Mouse (Mus musculus) hindbrain, embryonic 16.5 days (tissue): ENCODE data around the gene Coro7. TPM values are rescaled to one million over a fixed set of nuclear protein-coding genes. Genes with fewer than 3 reads are reported as not detected.

Experiments
- ATAC-seq: fragments of 200-750 bp; cut with Nextera tagmentation; 2 replicates; pipeline ENCODE4 v1.8.0; 2017; ENCODE audit warnings: moderate TSS enrichment, moderate library complexity
- H3K27ac ChIP-seq: fragments of 300-500 bp; sonication (generic); 2 replicates; pipeline ENCODE4 v1.5.1; 2014; ENCODE audit warnings: low read depth, mild to moderate bottlenecking, control low read depth, low read length, moderate library complexity
- H3K27me3 ChIP-seq: fragments of 300-500 bp; sonication (generic); replicated peaks from 2 replicates; pipeline ENCODE4 v1.6.1; 2014; ENCODE audit warnings: low read length; ENCODE audit not compliant: control insufficient read depth, insufficient read depth
- H3K36me3 ChIP-seq: fragments of 300-500 bp; sonication (generic); 2 replicates; pipeline ENCODE4 v1.6.1; 2014; ENCODE audit warnings: mild to moderate bottlenecking, low read length, moderate library complexity, mixed read lengths; ENCODE audit not compliant: control insufficient read depth, insufficient read depth
- H3K4me1 ChIP-seq: fragments of 300-500 bp; sonication (generic); 2 replicates; pipeline ENCODE4 v1.6.1; 2014; ENCODE audit warnings: low read depth, low read length; ENCODE audit not compliant: control insufficient read depth, insufficient read depth
- H3K4me2 ChIP-seq: fragments of 300-500 bp; sonication (generic); 2 replicates; pipeline ENCODE4 v1.6.1; 2014; ENCODE audit warnings: mild to moderate bottlenecking, low read length, control low read depth, moderate library complexity
- H3K4me3 ChIP-seq: fragments of 300-500 bp; sonication (generic); 2 replicates; pipeline ENCODE4 v1.5.1; 2014; ENCODE audit warnings: mild to moderate bottlenecking, low read length, control low read depth, moderate library complexity
- H3K9ac ChIP-seq: fragments of 300-500 bp; sonication (generic); 2 replicates; pipeline ENCODE4 v1.6.1; 2014; ENCODE audit warnings: low read depth, mild to moderate bottlenecking, control low read depth, low read length, moderate library complexity
- H3K9me3 ChIP-seq: fragments of 300-500 bp; sonication (generic); 2 replicates; pipeline ENCODE4 v1.6.1; 2014; ENCODE audit warnings: mild to moderate bottlenecking, low read length, moderate library complexity; ENCODE audit not compliant: control insufficient read depth
- WGBS: fragments of 180-500 bp; shearing (Covaris S2); extraction: QIAGEN DNeasy Blood & Tissue Kit; methylation state at CpG from one replicate; pipeline ENCODE4 v1.1.7; 2014; 5-methylcytosine and 5-hydroxymethylcytosine counted together
- polyA plus RNA-seq: library from polyadenylated mRNA; unstranded; fragments of >200 nt; fragmentation: Nextera tagmentation; extraction: Ambion mirVana; gene quantifications from 2 replicates; pipeline ENCODE4 v1.2.1, GENCODE M21; 2015

The Coro7 gene
- polyA plus RNA-seq = 32.1 and 36.6 TPM in 2 replicates

DNA sequence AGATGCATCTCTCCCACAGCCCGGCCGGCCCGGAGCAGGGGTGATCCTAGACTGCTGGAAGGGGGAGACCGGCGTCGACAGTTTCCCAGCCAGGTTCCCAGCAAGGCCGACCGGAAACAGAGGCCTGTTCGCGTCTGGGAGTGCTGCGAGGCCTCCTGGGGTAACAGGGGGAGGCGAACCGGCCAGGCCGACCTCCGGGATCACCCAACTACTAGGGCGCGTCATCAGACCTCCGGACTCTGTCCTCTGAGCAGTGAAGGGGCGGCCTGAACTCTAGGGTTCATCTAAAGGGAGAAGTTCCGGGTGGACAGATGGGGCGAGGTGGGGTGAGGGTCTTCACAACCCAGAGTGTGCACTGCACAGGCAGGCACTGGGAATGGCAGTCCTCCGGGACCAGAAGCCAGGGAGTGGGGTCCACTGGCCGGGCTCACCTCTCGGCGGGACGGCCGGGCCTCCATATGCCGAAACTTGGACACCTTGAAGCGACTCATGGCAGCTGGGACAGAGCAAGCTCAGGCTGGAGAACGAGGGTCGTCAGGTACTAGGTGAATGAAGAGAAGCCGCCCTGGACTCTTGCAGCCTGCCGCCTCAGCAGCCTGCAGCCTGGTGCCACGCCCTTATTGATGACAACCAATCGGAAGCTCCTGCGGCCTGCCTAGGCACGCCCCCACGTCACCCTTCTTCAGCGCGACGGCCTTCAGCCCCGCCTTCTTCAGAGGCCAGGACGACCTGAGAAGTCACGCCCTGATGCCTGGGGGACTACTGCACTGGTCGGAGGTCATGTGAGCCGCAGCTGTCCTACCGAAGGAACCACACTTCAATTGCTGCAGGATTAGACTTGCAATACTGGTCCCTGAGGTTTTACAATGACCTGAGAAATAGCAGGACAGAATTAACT is at the start of gene Coro7:
Coro7 (minus strand) TSS at position 657 of the 898 bp plus-strand sequence.
- no peaks in the 10 kb centered on the region for H3K27me3 ChIP-seq
- H3K9ac ChIP-seq = peak within 1 kb of the TSS; percentile 80
- H3K4me3 ChIP-seq = peak within 1 kb of the TSS; percentile 77
- H3K36me3 ChIP-seq = 0 out of 2 replicates have a peak, but pooled peaks cover 2% of the 10 kb centered on the region
- H3K9me3 ChIP-seq = no peaks in the 10 kb centered on the region
- peak within 1 kb of the TSS; percentile 77 for H3K4me2 ChIP-seq
- peak; percentile 90 for ATAC-seq
- peak within 1 kb of the TSS; percentile 39 for H3K27ac ChIP-seq
- under 1% methylated on average over 47 of the region's 47 CpGs for WGBS
- peaks cover 16% of the 10 kb centered on the region for H3K4me1 ChIP-seq

GRCm38 (mm10) chr16:4727963-4728362 is 48.4 kb upstream of the Coro7 start:
- H3K4me2 ChIP-seq = no peak overlapping the region
- WGBS = 79% methylated on average over 1 of the region's 1 CpGs
- H3K27ac ChIP-seq = no peak overlapping the region

DNA sequence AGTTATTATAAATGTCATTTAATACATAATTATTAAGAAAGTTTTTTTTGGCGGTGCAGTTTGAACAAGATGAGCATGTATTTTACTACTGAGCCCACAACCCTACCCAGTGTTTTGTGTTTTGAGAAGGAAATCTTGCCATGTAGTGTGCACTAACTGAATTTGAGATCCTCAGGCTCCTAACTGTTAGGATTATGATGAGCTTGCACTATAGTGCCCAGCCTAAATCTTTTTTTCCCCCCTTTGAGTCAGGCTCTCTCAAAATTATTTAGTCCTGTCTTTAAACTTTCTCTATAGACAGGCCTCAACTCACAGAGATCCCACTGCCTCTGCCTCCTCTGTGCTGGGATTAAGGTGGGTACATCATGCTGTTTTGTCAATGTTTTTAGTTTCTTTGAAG is 47.9 kb upstream of the Coro7 start:
- no peaks in the 10 kb centered on the region for H3K36me3 ChIP-seq
- H3K4me3 ChIP-seq = no peak overlapping the region
- peak overlapping the region; percentile 80 for H3K4me2 ChIP-seq
- H3K9me3 ChIP-seq = no peaks in the 10 kb centered on the region
- H3K4me1 ChIP-seq = peaks cover 10% of the 10 kb centered on the region
- H3K27me3 ChIP-seq = no peaks in the 10 kb centered on the region
- H3K27ac ChIP-seq = no peak overlapping the region
- 91% methylated on average over 1 of the region's 1 CpGs for WGBS
- no peak for ATAC-seq
- no peak overlapping the region for H3K9ac ChIP-seq

More at GRCm38 (mm10) chr16:4727963-4728362, 48.4 kb upstream of the Coro7 start:
- Histone ChIP-seq H3K9me3 (no peaks in the 10 kb centered on the region), H3K9ac (no peak overlapping the region), H3K36me3 (no peaks in the 10 kb centered on the region), H3K4me1 (peaks cover 10% of the 10 kb centered on the region), H3K27me3 (no peaks in the 10 kb centered on the region), H3K4me3 (no peak overlapping the region)
- no peak for ATAC-seq

DNA sequence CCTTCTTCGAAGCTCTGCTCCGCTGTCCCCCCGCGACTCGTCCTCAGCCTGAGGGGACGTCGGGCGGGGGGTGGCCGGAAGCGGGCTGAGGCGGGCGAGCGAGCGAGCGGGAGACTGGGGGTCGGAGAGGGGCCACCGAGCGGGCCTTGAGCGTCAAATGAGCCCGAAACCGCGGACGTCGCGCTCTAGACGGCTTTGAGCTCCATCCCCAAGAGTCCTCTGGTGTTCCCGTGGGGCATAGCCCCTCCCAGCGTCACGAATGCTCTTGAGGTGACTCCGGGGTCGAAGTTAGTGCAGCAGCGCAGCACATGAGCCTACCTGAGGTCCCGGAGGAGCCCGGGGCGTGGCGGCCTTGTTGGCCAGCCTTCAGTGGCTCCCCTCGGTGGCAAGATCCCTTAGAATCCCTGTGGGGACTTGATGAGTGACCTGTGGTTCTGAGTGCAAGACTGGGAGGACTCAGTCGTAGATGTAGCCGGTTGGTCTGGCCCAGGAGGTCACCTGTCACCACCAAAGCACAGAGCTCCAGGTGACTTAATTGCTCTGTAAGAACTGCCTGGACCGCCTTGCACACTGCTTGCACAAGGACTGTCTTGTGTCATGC is 47.1 kb upstream of the Coro7 start:
- H3K27ac ChIP-seq = peak overlapping the region; percentile 81
- H3K4me1 ChIP-seq = peaks cover 10% of the 10 kb centered on the region
- H3K36me3 ChIP-seq = no peaks in the 10 kb centered on the region
- H3K9me3 ChIP-seq = no peaks in the 10 kb centered on the region
- H3K27me3 ChIP-seq = no peaks in the 10 kb centered on the region
- H3K4me2 ChIP-seq = peak overlapping the region; percentile 80
- H3K9ac ChIP-seq = peak overlapping the region; percentile 85
- WGBS = 1% methylated on average over 40 of the region's 40 CpGs
- peak overlapping the region; percentile 75 for H3K4me3 ChIP-seq
- ATAC-seq = peak; percentile 84; the same call in 1 of the 2 replicates

- Histone ChIP-seq H3K27ac (peak within 1 kb of the TSS; percentile 81), H3K36me3 (no peaks in the 10 kb centered on the region), H3K4me2 (peak within 1 kb of the TSS; percentile 80), H3K9ac (peak within 1 kb of the TSS; percentile 85), H3K27me3 (no peaks in the 10 kb centered on the region), H3K4me1 (peaks cover 10% of the 10 kb centered on the region), H3K9me3 (no peaks in the 10 kb centered on the region), H3K4me3 (peak within 1 kb of the TSS; percentile 75)
- ATAC-seq = peak; percentile 95
- WGBS = 7% methylated on average over 35 of the region's 35 CpGs
Measured at GRCm38 (mm10) chr16:4725780-4726527, 46.4 kb upstream of the Coro7 start, which contains the start of gene Hmox2. Hmox2 (plus strand) TSS chr16:4726361.

- Histone ChIP-seq H3K36me3 (no peaks in the 10 kb centered on the region), H3K27ac (no peak overlapping the region), H3K9me3 (no peaks in the 10 kb centered on the region), H3K4me2 (no peak overlapping the region), H3K9ac (no peak overlapping the region), H3K4me3 (no peak overlapping the region), H3K27me3 (no peaks in the 10 kb centered on the region), H3K4me1 (peaks cover 10% of the 10 kb centered on the region)
- no peak for ATAC-seq
- 79% methylated on average over 4 of the region's 4 CpGs for WGBS
Measured at GRCm38 (mm10) chr16:4725266-4725665, 45.7 kb upstream of the Coro7 start.

DNA sequence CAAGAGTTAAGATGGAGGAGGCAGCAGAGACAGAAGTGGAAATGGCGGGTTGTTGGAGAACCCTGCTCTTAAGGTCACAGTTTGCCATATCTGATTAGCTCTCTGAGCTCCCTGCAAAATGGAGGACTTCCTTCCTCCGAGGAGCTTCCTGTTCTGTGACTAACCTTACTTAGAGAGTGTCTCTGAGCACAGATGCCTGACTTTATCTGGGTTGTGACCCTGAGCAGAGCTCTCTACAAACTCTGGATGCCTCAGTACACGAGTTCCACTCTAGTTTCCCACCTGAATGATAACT is 43.3 kb upstream of the Coro7 start:
- ATAC-seq = no peak
- H3K9ac ChIP-seq = no peak overlapping the region
- no peaks in the 10 kb centered on the region for H3K27me3 ChIP-seq
- H3K4me1 ChIP-seq = peaks cover 10% of the 10 kb centered on the region
- H3K9me3 ChIP-seq = no peaks in the 10 kb centered on the region
- 68% methylated on average over 3 of the region's 3 CpGs for WGBS
- H3K36me3 ChIP-seq = no peaks in the 10 kb centered on the region
- no peak overlapping the region for H3K4me2 ChIP-seq
- no peak overlapping the region for H3K27ac ChIP-seq
- H3K4me3 ChIP-seq = no peak overlapping the region

DNA sequence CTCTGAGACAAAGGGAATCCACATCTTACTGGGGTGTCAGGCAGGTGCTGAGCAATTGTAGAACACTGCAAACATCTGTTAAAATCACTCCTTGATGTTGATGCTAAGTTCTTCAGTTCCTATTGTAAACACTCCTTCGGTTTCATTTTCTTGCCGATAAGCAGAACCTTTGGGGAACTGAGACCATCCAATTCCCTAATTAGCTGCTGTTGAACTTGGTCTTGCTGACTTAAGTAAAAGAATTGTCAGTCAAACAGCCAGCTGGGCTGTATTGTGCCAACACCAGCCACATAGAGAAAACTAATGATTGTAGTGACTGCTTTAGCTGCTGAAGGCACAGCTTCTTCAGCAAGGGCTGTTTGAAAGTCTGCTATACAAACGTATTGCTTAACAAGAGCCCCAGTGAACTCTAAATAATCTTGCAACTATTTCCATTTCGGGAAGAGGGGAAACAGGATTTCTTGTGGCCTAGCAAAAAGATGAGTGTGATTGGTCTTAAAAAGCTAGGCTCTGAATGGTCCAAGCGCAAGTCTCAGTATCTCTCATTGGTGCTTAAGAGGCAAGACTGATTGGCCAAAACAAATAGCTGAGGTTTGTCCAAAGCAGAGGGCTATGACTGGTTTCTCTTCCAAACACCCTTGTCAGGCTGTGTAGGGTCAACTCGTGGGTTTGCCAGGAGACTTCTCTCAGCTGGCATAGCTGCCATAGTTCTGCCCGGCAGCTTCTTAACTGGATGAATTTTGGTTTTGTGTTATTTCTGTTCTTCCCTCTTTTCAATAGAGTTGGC is 42.7 kb upstream of the Coro7 start:
- Histone ChIP-seq H3K4me3 (no peak overlapping the region), H3K4me1 (peaks cover 8% of the 10 kb centered on the region; the same call in 1 of the 2 replicates), H3K9me3 (no peaks in the 10 kb centered on the region), H3K36me3 (no peaks in the 10 kb centered on the region), H3K27ac (no peak overlapping the region), H3K9ac (no peak overlapping the region), H3K27me3 (no peaks in the 10 kb centered on the region), H3K4me2 (no peak overlapping the region)
- no peak for ATAC-seq
- WGBS = 84% methylated on average over 7 of the region's 7 CpGs
